Mouse (Mus musculus) embryonic facial prominence, embryonic 13.5 days (tissue): ENCODE results near the gene Pttg1. TPM values are rescaled to one million over a fixed set of nuclear protein-coding genes. Genes with fewer than 3 reads are reported as not detected.

Experiments used
- ATAC-seq: fragments of 200-750 bp; cut with Nextera tagmentation; 2 replicates; pipeline ENCODE4 v1.8.0; 2017; ENCODE audit warnings: low read depth; ENCODE audit not compliant: insufficient number of reproducible peaks, insufficient read depth, low FRiP score, low TSS enrichment
- H3K27ac ChIP-seq: fragments of 300-500 bp; sonication (generic); 2 replicates; pipeline ENCODE4 v1.5.1; 2015; ENCODE audit warnings: moderate library complexity, mild to moderate bottlenecking, inconsistent platforms
- H3K27me3 ChIP-seq: fragments of 300-500 bp; sonication (generic); 2 replicates; pipeline ENCODE4 v1.6.1; 2015; ENCODE audit warnings: mild to moderate bottlenecking, inconsistent platforms
- H3K36me3 ChIP-seq: fragments of 300-500 bp; sonication (generic); 2 replicates; pipeline ENCODE4 v1.6.1; 2015; ENCODE audit warnings: mild to moderate bottlenecking, inconsistent platforms
- H3K4me1 ChIP-seq: fragments of 300-500 bp; sonication (generic); 2 replicates; pipeline ENCODE4 v1.6.1; 2015; ENCODE audit warnings: inconsistent platforms
- H3K4me2 ChIP-seq: fragments of 300-500 bp; sonication (generic); 2 replicates; pipeline ENCODE4 v1.6.1; 2015; ENCODE audit warnings: moderate library complexity, mild to moderate bottlenecking, inconsistent platforms
- H3K4me3 ChIP-seq: fragments of 300-500 bp; sonication (generic); 2 replicates; pipeline ENCODE4 v1.5.1; 2015; ENCODE audit warnings: mild to moderate bottlenecking, inconsistent platforms
- H3K9ac ChIP-seq: fragments of 300-500 bp; sonication (generic); 2 replicates; pipeline ENCODE4 v1.6.1; 2015; ENCODE audit warnings: mild to moderate bottlenecking, inconsistent platforms
- H3K9me3 ChIP-seq: fragments of 300-500 bp; sonication (generic); 2 replicates; pipeline ENCODE4 v1.6.1; 2016; ENCODE audit warnings: inconsistent platforms
- WGBS: fragments of 180-500 bp; shearing (Covaris S2); methylation state at CpG from one replicate; pipeline ENCODE4 v1.1.7; 2015; ENCODE audit warnings: mixed read lengths; 5-methylcytosine and 5-hydroxymethylcytosine counted together
- polyA plus RNA-seq: library from polyadenylated mRNA; unstranded; fragments of >200 nt; fragmentation: Nextera tagmentation; extraction: Ambion mirVana; gene quantifications from 2 replicates; pipeline ENCODE4 v1.2.1, GENCODE M21; 2015

Gene Pttg1
- polyA plus RNA-seq, 1 experiment from 2014 or later, result 116 TPM

DNA sequence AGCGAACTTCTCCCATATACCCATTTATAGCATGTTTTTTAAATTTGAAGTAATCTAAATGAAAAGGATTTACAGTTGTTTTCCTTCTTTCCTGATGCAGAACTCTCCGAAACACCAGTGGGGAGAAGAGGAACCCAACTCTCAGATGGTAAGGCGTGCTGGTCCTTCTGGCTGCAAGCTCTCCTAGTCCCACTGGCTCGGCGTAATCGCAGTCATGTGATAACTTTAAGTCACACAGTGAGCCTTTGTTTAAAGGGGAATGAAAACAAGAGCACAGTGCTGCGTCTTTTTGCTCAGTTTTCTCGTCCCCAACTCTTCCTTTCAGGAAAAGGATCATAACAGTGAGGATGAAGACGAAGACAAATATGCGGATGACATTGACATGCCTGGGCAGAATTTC, 15.1 kb upstream of the Pttg1 start:
- Histone ChIP-seq H3K27me3 (no peaks in the 10 kb centered on the region), H3K4me1 (no peaks in the 10 kb centered on the region), H3K9ac (no peak overlapping the region), H3K27ac (no peak overlapping the region), H3K4me3 (no peak overlapping the region), H3K9me3 (no peaks in the 10 kb centered on the region), H3K4me2 (no peak overlapping the region), H3K36me3 (peaks cover 88% of the 10 kb centered on the region)
- ATAC-seq, result no peak
- 88% methylated on average over 10 of the region's 10 CpGs for WGBS

- Histone ChIP-seq H3K27ac (no peak overlapping the region), H3K4me1 (peaks cover 8% of the 10 kb centered on the region), H3K36me3 (peaks cover 19% of the 10 kb centered on the region), H3K9ac (peak overlapping the region; percentile 85), H3K4me2 (peak overlapping the region; percentile 78), H3K27me3 (no peaks in the 10 kb centered on the region), H3K4me3 (peak overlapping the region; percentile 93), H3K9me3 (no peaks in the 10 kb centered on the region)
- ATAC-seq, result no peak
- 5% methylated on average over 9 of the region's 9 CpGs for WGBS
Measured at GRCm38 (mm10) chr11:43434024-43434407, 8.0 kb upstream of the Pttg1 start.

DNA sequence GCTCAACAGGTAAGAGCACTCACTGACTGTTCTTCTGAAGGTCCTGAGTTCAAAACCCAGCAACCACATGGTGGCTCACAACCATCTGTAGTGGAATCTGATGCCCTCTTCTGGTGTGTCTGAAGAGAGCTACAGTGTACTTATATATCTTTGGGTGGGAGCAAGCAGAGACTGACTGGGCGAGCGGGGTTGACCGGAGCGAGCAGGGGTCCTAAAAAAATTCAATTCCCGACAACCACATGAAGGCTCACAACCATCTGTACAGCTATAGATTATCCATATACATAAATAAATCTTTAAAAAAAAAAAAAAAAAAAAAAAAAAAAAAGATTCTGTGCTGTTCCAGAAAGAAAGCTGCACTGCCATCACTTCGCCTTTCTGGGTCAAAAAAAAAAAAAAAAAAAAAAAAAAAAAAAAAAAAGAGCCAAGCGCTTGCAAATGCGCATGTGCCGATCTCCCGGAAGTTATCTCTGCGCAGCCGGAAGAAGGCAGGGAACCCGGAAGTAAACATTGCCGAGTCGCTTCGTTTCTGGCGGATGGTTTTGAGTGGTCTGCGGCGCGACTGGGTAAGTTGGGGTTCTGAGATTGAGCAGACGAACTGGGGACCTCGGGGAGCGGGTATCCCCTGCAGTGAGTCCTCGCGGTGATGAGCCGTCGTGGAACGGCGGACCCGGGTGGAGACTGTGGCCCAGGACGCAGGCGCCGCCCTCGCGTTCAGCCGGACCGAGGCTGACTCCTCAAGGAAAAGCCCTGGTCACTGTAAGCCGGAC, 7.4 kb upstream of the Pttg1 start, which contains the start of gene Slu7:
Gene Slu7, plus strand, starts transcription at position 491 of the 770 bp plus-strand sequence.
- no peaks in the 10 kb centered on the region for H3K27me3 ChIP-seq
- no peaks in the 10 kb centered on the region for H3K9me3 ChIP-seq
- H3K4me3 ChIP-seq, result peak within 1 kb of the TSS; percentile 93
- H3K36me3 ChIP-seq, result peaks cover 13% of the 10 kb centered on the region
- H3K9ac ChIP-seq, result peak within 1 kb of the TSS; percentile 85
- H3K4me2 ChIP-seq, result peak within 1 kb of the TSS; percentile 78
- no peak within 1 kb of the TSS for H3K27ac ChIP-seq
- peaks cover 8% of the 10 kb centered on the region for H3K4me1 ChIP-seq
- WGBS, result 9% methylated on average over 38 of the region's 38 CpGs
- peak; percentile 52; the same call in 1 of the 2 replicates for ATAC-seq

- Histone ChIP-seq H3K27ac (peak overlapping the region; percentile 64), H3K9me3 (no peaks in the 10 kb centered on the region), H3K4me2 (peak overlapping the region; percentile 59), H3K27me3 (no peaks in the 10 kb centered on the region), H3K4me1 (0 out of 2 replicates have a peak, but pooled peaks cover 3% of the 10 kb centered on the region), H3K36me3 (peaks cover 17% of the 10 kb centered on the region; the same call in 1 of the 2 replicates), H3K4me3 (peak overlapping the region; percentile 61), H3K9ac (peak overlapping the region; percentile 80)
- 17% methylated on average over 7 of the region's 7 CpGs for WGBS
- no peak for ATAC-seq
Measured at GRCm38 (mm10) chr11:43426414-43426884, 398 bp upstream of the Pttg1 start.

GRCm38 (mm10) chr11:43425166-43425709, 813 bp downstream of the Pttg1 start:
- peak overlapping the region; percentile 80; the same call in 1 of the 2 replicates for H3K9ac ChIP-seq
- peak overlapping the region; percentile 59 for H3K4me2 ChIP-seq
- WGBS, result 90% methylated on average over 9 of the region's 9 CpGs
- H3K4me1 ChIP-seq, result 0 out of 2 replicates have a peak, but pooled peaks cover 3% of the 10 kb centered on the region
- ATAC-seq, result no peak
- peaks cover 26% of the 10 kb centered on the region for H3K36me3 ChIP-seq
- H3K9me3 ChIP-seq, result no peaks in the 10 kb centered on the region
- no peak overlapping the region for H3K27ac ChIP-seq
- H3K4me3 ChIP-seq, result peak overlapping the region; percentile 61
- H3K27me3 ChIP-seq, result no peaks in the 10 kb centered on the region

- H3K9ac ChIP-seq, result no peak overlapping the region
- H3K36me3 ChIP-seq, result peaks cover 30% of the 10 kb centered on the region
- no peak overlapping the region for H3K27ac ChIP-seq
- no peak overlapping the region for H3K4me3 ChIP-seq
- no peak overlapping the region for H3K4me2 ChIP-seq
- ATAC-seq, result no peak
- no peaks in the 10 kb centered on the region for H3K9me3 ChIP-seq
- no peaks in the 10 kb centered on the region for H3K27me3 ChIP-seq
- H3K4me1 ChIP-seq, result 0 out of 2 replicates have a peak, but pooled peaks cover 3% of the 10 kb centered on the region
- whole genome bisulfite sequencing, result 77% methylated on average over 5 of the region's 5 CpGs
Measured at GRCm38 (mm10) chr11:43424386-43424785, 1.7 kb downstream of the Pttg1 start.

GRCm38 (mm10) chr11:43417201-43417600, 8.8 kb downstream of the Pttg1 start:
- Histone ChIP-seq H3K4me1 (no peaks in the 10 kb centered on the region), H3K4me2 (no peak overlapping the region), H3K27me3 (no peaks in the 10 kb centered on the region), H3K36me3 (peaks cover 18% of the 10 kb centered on the region), H3K9ac (no peak overlapping the region), H3K4me3 (no peak overlapping the region), H3K9me3 (no peaks in the 10 kb centered on the region), H3K27ac (no peak overlapping the region)
- no peak for ATAC-seq
- WGBS, result 61% methylated on average over 7 of the region's 7 CpGs

GRCm38 (mm10) chr11:43412771-43413451, 13.1 kb downstream of the Pttg1 start:
- H3K9ac ChIP-seq, result no peak overlapping the region
- no peak for ATAC-seq
- no peaks in the 10 kb centered on the region for H3K36me3 ChIP-seq
- 24% methylated on average over 14 of the region's 14 CpGs for WGBS
- H3K4me3 ChIP-seq, result no peak overlapping the region
- no peaks in the 10 kb centered on the region for H3K27me3 ChIP-seq
- no peaks in the 10 kb centered on the region for H3K4me1 ChIP-seq
- H3K4me2 ChIP-seq, result no peak overlapping the region
- no peaks in the 10 kb centered on the region for H3K9me3 ChIP-seq
- H3K27ac ChIP-seq, result no peak overlapping the region

DNA sequence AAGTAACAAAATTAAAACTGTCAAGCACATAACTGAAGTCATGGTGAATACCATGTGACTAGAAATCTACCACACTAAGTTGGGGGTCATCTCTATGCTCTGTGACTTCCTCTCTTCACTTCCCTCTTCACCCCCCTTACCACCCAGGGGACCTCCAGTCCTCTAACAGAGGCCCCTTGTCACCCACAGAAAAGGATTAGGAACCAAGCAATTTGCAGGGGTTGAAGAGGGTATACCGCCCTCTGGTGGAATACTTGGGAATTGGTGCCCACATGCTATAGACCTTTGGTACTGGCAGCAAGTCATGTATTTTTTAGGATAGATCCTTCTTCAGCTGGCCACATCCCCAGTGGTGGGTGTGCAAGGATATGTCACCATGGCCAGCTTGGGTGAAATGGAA, 14.6 kb downstream of the Pttg1 start:
- Histone ChIP-seq H3K4me1 (no peaks in the 10 kb centered on the region), H3K36me3 (no peaks in the 10 kb centered on the region), H3K9me3 (no peaks in the 10 kb centered on the region), H3K9ac (no peak overlapping the region), H3K4me3 (no peak overlapping the region), H3K27me3 (no peaks in the 10 kb centered on the region), H3K4me2 (no peak overlapping the region), H3K27ac (no peak overlapping the region)
- 0% methylated on average over 1 of the region's 1 CpGs for WGBS
- no peak for ATAC-seq

- Histone ChIP-seq H3K36me3 (no peaks in the 10 kb centered on the region), H3K4me1 (no peaks in the 10 kb centered on the region), H3K27me3 (no peaks in the 10 kb centered on the region), H3K4me3 (no peak overlapping the region), H3K27ac (no peak overlapping the region), H3K9me3 (no peaks in the 10 kb centered on the region), H3K9ac (no peak overlapping the region), H3K4me2 (no peak overlapping the region)
- 0 out of 2 replicates have a peak, but pooled peaks have one; percentile 32 for ATAC-seq
- 77% methylated on average over 7 of the region's 7 CpGs for WGBS
Measured at GRCm38 (mm10) chr11:43410291-43410690, 15.8 kb downstream of the Pttg1 start.

GRCm38 (mm10) chr11:43408888-43409287, 17.2 kb downstream of the Pttg1 start:
- no peak for ATAC-seq

More at GRCm38 (mm10) chr11:43408888-43409287, 17.2 kb downstream of the Pttg1 start:
- Histone ChIP-seq H3K4me2 (no peak overlapping the region), H3K27ac (no peak overlapping the region), H3K4me3 (no peak overlapping the region), H3K9me3 (0 out of 2 replicates have a peak, but pooled peaks cover 5% of the 10 kb centered on the region), H3K36me3 (no peaks in the 10 kb centered on the region), H3K9ac (no peak overlapping the region), H3K4me1 (no peaks in the 10 kb centered on the region), H3K27me3 (no peaks in the 10 kb centered on the region)
- WGBS, result 84% methylated on average over 2 of the region's 2 CpGs
